Mouse (Mus musculus) hindbrain, embryonic 11.5 days (tissue): ENCODE results near the gene Usp28. TPM values are rescaled to one million over a fixed set of nuclear protein-coding genes. Genes with fewer than 3 reads are reported as not detected.

Experiments
- ATAC-seq: fragments of 200-750 bp; cut with Nextera tagmentation; 2 replicates; pipeline ENCODE4 v1.8.0; 2017; ENCODE audit warnings: mild to moderate bottlenecking, moderate TSS enrichment, moderate library complexity; ENCODE audit not compliant: low FRiP score
- DNase-seq: peaks from one replicate; pipeline ENCODE4 v3.0.0-alpha.2; 2015; ENCODE audit warnings: low spot score
- H3K27ac ChIP-seq: fragments of 300-500 bp; sonication (generic); 2 replicates; pipeline ENCODE4 v1.5.1; 2014; ENCODE audit warnings: mild to moderate bottlenecking, low read depth, low read length
- H3K27me3 ChIP-seq: fragments of 300-500 bp; sonication (generic); 2 replicates; pipeline ENCODE4 v1.6.1; 2014; ENCODE audit warnings: mild to moderate bottlenecking, low read length, moderate library complexity, mixed read lengths; ENCODE audit not compliant: control insufficient read depth, insufficient read depth
- H3K36me3 ChIP-seq: fragments of 300-500 bp; sonication (generic); 2 replicates; pipeline ENCODE4 v1.6.1; 2014; ENCODE audit warnings: mild to moderate bottlenecking, low read length, moderate library complexity, mixed read lengths; ENCODE audit not compliant: control insufficient read depth, insufficient read depth
- H3K4me1 ChIP-seq: fragments of 300-500 bp; sonication (generic); replicated peaks from 2 replicates; pipeline ENCODE4 v1.6.1; 2014; ENCODE audit warnings: low read length, mixed read lengths; ENCODE audit not compliant: control insufficient read depth, insufficient read depth
- H3K4me2 ChIP-seq: fragments of 300-500 bp; sonication (generic); replicated peaks from 2 replicates; pipeline ENCODE4 v1.6.1; 2014; ENCODE audit warnings: mild to moderate bottlenecking, low read depth, low read length
- H3K4me3 ChIP-seq: fragments of 300-500 bp; sonication (generic); 2 replicates; pipeline ENCODE4 v1.5.1; 2014; ENCODE audit warnings: low read depth, low read length
- H3K9ac ChIP-seq: fragments of 300-500 bp; sonication (generic); 2 replicates; pipeline ENCODE4 v1.6.1; 2014; ENCODE audit warnings: low read depth, low read length
- H3K9me3 ChIP-seq: fragments of 300-500 bp; sonication (generic); 2 replicates; pipeline ENCODE4 v1.6.1; 2016; ENCODE audit warnings: low read length; ENCODE audit not compliant: control insufficient read depth
- WGBS: fragments of 180-500 bp; shearing (Covaris S2); extraction: QIAGEN DNeasy Blood & Tissue Kit; methylation state at CpG from one replicate; pipeline ENCODE4 v1.1.7; 2014; 5-methylcytosine and 5-hydroxymethylcytosine counted together
- polyA plus RNA-seq: library from polyadenylated mRNA; unstranded; fragments of >200 nt; fragmentation: Nextera tagmentation; extraction: Ambion mirVana; gene quantifications from 2 replicates; pipeline ENCODE4 v1.2.1, GENCODE M21; 2014

Gene Usp28
- polyA plus RNA-seq, 1 experiment from 2014 or later: 37.9 TPM

- Histone ChIP-seq H3K4me2 (no peak overlapping the region), H3K36me3 (no peaks in the 10 kb centered on the region), H3K27me3 (no peaks in the 10 kb centered on the region), H3K4me3 (no peak overlapping the region), H3K9me3 (no peaks in the 10 kb centered on the region), H3K27ac (no peak overlapping the region), H3K4me1 (peaks cover 6% of the 10 kb centered on the region; the same call in 1 of the 2 replicates), H3K9ac (no peak overlapping the region)
- DNase-seq (no peak), ATAC-seq (no peak)
- WGBS: 59% methylated on average over 5 of the region's 5 CpGs
Measured at GRCm38 (mm10) chr9:48991671-48992070, 6.5 kb downstream of the Usp28 start.

- Histone ChIP-seq H3K27ac (no peak overlapping the region), H3K4me2 (no peak overlapping the region), H3K4me1 (no peaks in the 10 kb centered on the region), H3K9ac (no peak overlapping the region), H3K9me3 (no peaks in the 10 kb centered on the region), H3K27me3 (no peaks in the 10 kb centered on the region), H3K4me3 (no peak overlapping the region), H3K36me3 (no peaks in the 10 kb centered on the region)
- 94% methylated on average over 7 of the region's 7 CpGs for WGBS
- DNase-seq: no peak
- no peak for ATAC-seq
Measured at GRCm38 (mm10) chr9:48994779-48995178, 9.6 kb downstream of the Usp28 start.

GRCm38 (mm10) chr9:48995735-48996134, 10.6 kb downstream of the Usp28 start:
- DNase-seq (no peak), ATAC-seq (no peak)
- Histone ChIP-seq H3K36me3 (no peaks in the 10 kb centered on the region), H3K9me3 (no peaks in the 10 kb centered on the region), H3K27ac (no peak overlapping the region), H3K4me2 (no peak overlapping the region), H3K4me1 (no peaks in the 10 kb centered on the region), H3K9ac (no peak overlapping the region), H3K27me3 (no peaks in the 10 kb centered on the region), H3K4me3 (no peak overlapping the region)
- 100% methylated on average over 1 of the region's 1 CpGs for WGBS

DNA sequence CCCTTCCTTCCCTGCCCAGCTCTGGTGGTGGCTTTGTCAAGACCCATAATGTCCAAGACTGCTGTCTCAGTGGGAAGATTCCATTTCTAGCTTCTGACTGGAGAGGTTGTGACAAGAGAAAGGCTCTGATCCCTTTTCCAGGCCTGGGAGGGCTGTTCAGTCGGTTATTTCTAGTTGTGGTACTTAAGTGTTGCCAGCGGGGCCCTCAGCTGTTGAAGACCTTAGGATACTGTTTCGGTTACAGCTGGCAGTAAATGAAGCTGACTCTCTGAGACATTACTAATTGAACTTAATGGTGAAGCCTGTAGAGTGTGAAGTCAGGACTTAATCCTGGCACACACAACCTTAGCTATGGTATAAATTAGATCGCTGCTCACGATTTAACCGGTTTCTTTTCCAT, 14.1 kb downstream of the Usp28 start:
- WGBS: 89% methylated on average over 6 of the region's 6 CpGs
- DNase-seq: no peak

GRCm38 (mm10) chr9:49015824-49016223, 30.6 kb downstream of the Usp28 start:
- H3K27me3 ChIP-seq: no peaks in the 10 kb centered on the region
- 86% methylated on average over 7 of the region's 7 CpGs for WGBS

More for the DNA sequence above, 14.1 kb downstream of the Usp28 start:
- no peak for ATAC-seq
- Histone ChIP-seq H3K27me3 (no peaks in the 10 kb centered on the region), H3K36me3 (0 out of 2 replicates have a peak, but pooled peaks cover 5% of the 10 kb centered on the region), H3K27ac (no peak overlapping the region), H3K4me3 (no peak overlapping the region), H3K9me3 (no peaks in the 10 kb centered on the region), H3K9ac (no peak overlapping the region), H3K4me1 (no peaks in the 10 kb centered on the region), H3K4me2 (no peak overlapping the region)

DNA sequence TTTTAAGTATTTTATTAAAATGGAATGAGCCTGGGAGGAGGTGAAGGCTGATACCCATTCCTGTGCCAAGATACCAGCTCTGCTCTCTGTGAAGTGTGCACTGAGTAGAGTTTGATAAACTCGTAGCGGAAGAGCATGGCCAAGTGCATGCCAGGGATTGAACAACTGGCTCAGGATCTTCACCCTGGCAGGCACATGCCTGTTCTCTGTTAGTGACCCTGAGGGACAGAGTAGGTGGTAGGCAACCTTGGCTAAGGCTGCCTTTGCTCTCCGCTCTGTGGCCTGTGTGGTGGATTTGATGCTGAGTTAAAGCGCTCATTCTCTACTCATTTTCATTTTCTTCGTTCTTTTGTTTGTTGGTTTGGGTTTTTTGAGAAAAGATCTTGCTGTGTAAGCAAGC, 36.1 kb downstream of the Usp28 start:
- H3K27me3 ChIP-seq: no peaks in the 10 kb centered on the region
- no peak overlapping the region for H3K4me3 ChIP-seq
- no peaks in the 10 kb centered on the region for H3K4me1 ChIP-seq
- WGBS: 95% methylated on average over 5 of the region's 5 CpGs
- DNase-seq: no peak
- no peak overlapping the region for H3K27ac ChIP-seq
- H3K9me3 ChIP-seq: no peaks in the 10 kb centered on the region
- no peak overlapping the region for H3K4me2 ChIP-seq
- H3K36me3 ChIP-seq: 0 out of 2 replicates have a peak, but pooled peaks cover 5% of the 10 kb centered on the region
- ATAC-seq: no peak
- no peak overlapping the region for H3K9ac ChIP-seq

More at GRCm38 (mm10) chr9:49015824-49016223, 30.6 kb downstream of the Usp28 start:
- ATAC-seq: no peak
- DNase-seq: no peak
- Histone ChIP-seq H3K27ac (no peak overlapping the region), H3K4me3 (no peak overlapping the region), H3K36me3 (peaks cover 4% of the 10 kb centered on the region; the same call in 1 of the 2 replicates), H3K4me1 (no peaks in the 10 kb centered on the region), H3K9ac (no peak overlapping the region), H3K4me2 (no peak overlapping the region), H3K9me3 (no peaks in the 10 kb centered on the region)

DNA sequence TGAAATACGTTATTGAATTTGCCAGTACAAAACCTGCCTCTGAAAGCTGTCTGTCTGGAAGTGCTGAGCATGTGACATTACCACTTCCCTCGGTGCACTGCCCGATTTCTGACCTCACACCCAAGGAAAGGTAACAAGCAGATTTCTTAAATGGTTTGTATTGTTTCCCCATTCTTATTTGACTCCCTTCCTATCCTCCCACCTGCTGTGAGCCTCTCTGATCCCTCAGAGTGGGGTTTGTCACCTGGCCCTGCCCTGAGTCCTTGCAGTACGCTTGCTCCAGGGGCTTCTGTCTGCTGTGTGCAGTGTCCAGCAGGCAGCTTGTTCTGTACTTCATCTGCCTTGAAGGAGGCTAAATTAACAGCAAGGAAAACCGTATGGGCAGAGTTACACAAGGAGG, 38.8 kb downstream of the Usp28 start:
- 93% methylated on average over 5 of the region's 5 CpGs for WGBS
- Histone ChIP-seq H3K4me1 (no peaks in the 10 kb centered on the region), H3K36me3 (0 out of 2 replicates have a peak, but pooled peaks cover 6% of the 10 kb centered on the region), H3K9ac (no peak overlapping the region), H3K4me2 (no peak overlapping the region), H3K27ac (no peak overlapping the region), H3K4me3 (no peak overlapping the region), H3K27me3 (no peaks in the 10 kb centered on the region), H3K9me3 (no peaks in the 10 kb centered on the region)
- no peak for DNase-seq
- ATAC-seq: no peak

DNA sequence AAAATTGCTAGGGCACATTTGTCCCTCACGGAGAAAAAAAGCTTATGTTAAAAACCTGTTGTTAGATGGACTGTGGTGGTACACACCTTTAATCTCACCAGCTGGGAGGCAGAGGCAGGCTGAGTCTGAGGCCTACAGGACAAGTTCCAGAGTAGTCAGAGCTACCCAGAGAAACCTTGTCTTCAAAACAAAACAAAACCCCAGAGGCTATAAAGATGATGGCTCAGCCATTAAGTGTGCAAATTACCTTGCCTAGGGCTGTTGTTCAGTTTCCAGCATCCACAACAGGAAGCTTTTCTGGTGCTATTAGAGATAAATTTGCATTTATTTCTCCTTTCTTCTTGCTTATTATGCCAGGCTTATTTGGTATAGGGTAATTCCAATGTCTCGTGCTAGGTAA, 39.4 kb downstream of the Usp28 start:
- no peaks in the 10 kb centered on the region for H3K9me3 ChIP-seq
- H3K27me3 ChIP-seq: no peaks in the 10 kb centered on the region
- H3K4me1 ChIP-seq: no peaks in the 10 kb centered on the region
- H3K4me3 ChIP-seq: no peak overlapping the region
- H3K9ac ChIP-seq: no peak overlapping the region
- no peak for ATAC-seq
- no peak for DNase-seq
- no peak overlapping the region for H3K4me2 ChIP-seq
- no peak overlapping the region for H3K27ac ChIP-seq
- H3K36me3 ChIP-seq: 0 out of 2 replicates have a peak, but pooled peaks cover 6% of the 10 kb centered on the region
- WGBS: 86% methylated on average over 2 of the region's 2 CpGs

DNA sequence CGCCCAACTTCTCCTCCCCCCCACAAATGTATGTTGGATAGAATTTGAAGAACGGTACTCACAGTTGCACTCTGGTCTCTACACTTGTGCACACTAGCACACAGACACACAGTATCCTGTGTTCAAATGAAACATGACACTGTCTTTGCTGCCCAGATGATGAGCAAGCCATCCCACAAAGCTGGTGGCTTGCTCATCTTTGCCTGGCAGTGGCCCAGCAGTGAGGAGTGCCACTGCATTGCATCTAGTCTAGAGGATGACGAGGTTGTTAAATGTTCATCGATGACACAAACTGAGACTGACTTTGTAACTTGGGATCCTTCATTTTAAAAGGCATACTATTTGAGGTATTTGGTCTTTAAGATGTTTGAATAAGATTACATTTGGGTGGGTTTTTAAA, 49.6 kb downstream of the Usp28 start:
- Histone ChIP-seq H3K9ac (no peak overlapping the region), H3K4me3 (no peak overlapping the region), H3K27ac (no peak overlapping the region), H3K4me1 (no peaks in the 10 kb centered on the region), H3K4me2 (no peak overlapping the region), H3K27me3 (no peaks in the 10 kb centered on the region), H3K36me3 (peaks cover 10% of the 10 kb centered on the region), H3K9me3 (no peaks in the 10 kb centered on the region)
- ATAC-seq: no peak
- no peak for DNase-seq
- 96% methylated on average over 4 of the region's 4 CpGs for WGBS
